Comparison of ENCODE assay signal across 8 mouse cellular contexts in the genomic region with DNA sequence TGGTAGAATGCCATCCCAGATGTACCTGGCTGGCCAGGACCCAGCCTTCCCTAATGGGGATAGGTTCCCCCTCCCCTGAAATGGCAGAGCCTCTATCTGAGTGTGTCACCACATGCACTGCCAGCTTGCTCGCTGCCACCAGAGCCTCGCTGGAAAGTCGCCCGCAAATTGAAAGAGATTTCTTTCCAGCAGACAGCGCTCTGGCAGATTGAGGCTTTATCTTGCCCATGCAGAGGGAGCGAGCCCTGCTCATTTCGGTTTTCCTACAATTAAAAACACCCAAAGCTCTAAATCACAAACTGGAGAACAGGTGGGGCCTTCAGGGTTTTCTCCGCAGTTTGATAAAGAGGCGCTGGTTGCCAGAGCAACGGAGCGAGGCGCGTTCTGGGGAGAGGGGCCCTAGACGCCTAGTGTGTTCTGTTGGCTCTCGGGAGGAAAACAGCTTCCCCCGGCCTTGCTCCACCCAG. TPM values are rescaled to one million over a fixed set of nuclear protein-coding genes. Genes with fewer than 3 reads are reported as not detected.
DNase-seq lines count a peak whose midpoint lies in the region; ATAC-seq and TF ChIP-seq lines count a peak whose summit lies in the region.

No protein-coding gene starts in this region.

- no peak overlapping the region; the same call in 1 of the 2 replicates for H3K27ac ChIP-seq in midbrain, embryonic 12.5 days (replicated peaks)
- H3K27ac ChIP-seq in midbrain, embryonic 10.5 days (replicated peaks) = no peak overlapping the region
- peak overlapping the region; percentile 72 for H3K27ac ChIP-seq in hindbrain, postnatal 0 days
- H3K27ac ChIP-seq in neural tube, embryonic 14.5 days (ENCODE audit: low read depth, low read length) = peak overlapping the region; percentile 69
- no peak overlapping the region for H3K27ac ChIP-seq in kidney, adult 2 months (ENCODE audit: insufficient read depth, low read depth, low read length)

- no peak for DNase-seq in midbrain, embryonic 10.5 days (ENCODE audit: low spot score)
- DNase-seq in cerebellum, postnatal 25 days = peak; percentile 73 to 82
- DNase-seq in hindbrain, postnatal 0 days (ENCODE audit: low spot score) = peak; percentile 89
- no peak for DNase-seq in kidney, adult 2 months
- no peak for DNase-seq in T-cell, adult 2 months (ENCODE audit: low spot score)
- DNase-seq in thymus, postnatal 25 days = no peak

- no peak for TF ChIP-seq POLR2A in kidney, adult 2 months (IDR thresholded peaks at IDR 0.05; ENCODE audit: low read depth, low read length)

- H3K9me3 ChIP-seq in midbrain, embryonic 12.5 days = 0 out of 2 replicates have a peak, but pooled peaks cover 6% of the 10 kb centered on the region
- H3K9me3 ChIP-seq in midbrain, embryonic 10.5 days (replicated peaks) = peaks cover 7% of the 10 kb centered on the region
- H3K9me3 ChIP-seq in hindbrain, postnatal 0 days (ENCODE audit: low read length) = no peaks in the 10 kb centered on the region
- H3K9me3 ChIP-seq in neural tube, embryonic 14.5 days (ENCODE audit: control insufficient read depth, low read length) = no peaks in the 10 kb centered on the region

- 49% methylated on average over 16 of the region's 16 CpGs for WGBS in midbrain, embryonic 12.5 days
- 64% methylated on average over 16 of the region's 16 CpGs for WGBS in midbrain, embryonic 10.5 days
- WGBS in hindbrain, postnatal 0 days = 20% methylated on average over 16 of the region's 16 CpGs
- 18% methylated on average over 16 of the region's 16 CpGs for WGBS in neural tube, embryonic 14.5 days
- WGBS in kidney, adult 2 months = 72% methylated on average over 16 of the region's 16 CpGs

- no peaks in the 10 kb centered on the region for H3K36me3 ChIP-seq in midbrain, embryonic 12.5 days
- no peaks in the 10 kb centered on the region for H3K36me3 ChIP-seq in midbrain, embryonic 10.5 days
- no peaks in the 10 kb centered on the region for H3K36me3 ChIP-seq in hindbrain, postnatal 0 days (ENCODE audit: insufficient read depth, low read length)
- H3K36me3 ChIP-seq in neural tube, embryonic 14.5 days (ENCODE audit: control insufficient read depth, insufficient read depth, low read length) = no peaks in the 10 kb centered on the region
- no peaks in the 10 kb centered on the region for H3K36me3 ChIP-seq in kidney, adult 2 months (ENCODE audit: control insufficient read depth, insufficient read depth, low read length)

- no peak for ATAC-seq in midbrain, embryonic 12.5 days (ENCODE audit: low FRiP score, low read depth)
- peak; percentile 62 for ATAC-seq in hindbrain, postnatal 0 days
- peak; percentile 56 for ATAC-seq in neural tube, embryonic 14.5 days (ENCODE audit: low read depth)

- peak; percentile 28 for TF ChIP-seq CTCF in hindbrain, postnatal 0 days (IDR thresholded peaks at IDR 0.05; ENCODE audit: low read depth)
- TF ChIP-seq CTCF in kidney, adult 2 months (conservative IDR thresholded peaks at IDR 0.05; ENCODE audit: insufficient read depth, insufficient read length, low read depth, low read length) = no peak

- 0 out of 2 replicates have a peak, but pooled peaks cover 5% of the 10 kb centered on the region for H3K4me1 ChIP-seq in midbrain, embryonic 12.5 days
- peaks cover 12% of the 10 kb centered on the region for H3K4me1 ChIP-seq in midbrain, embryonic 10.5 days
- 0 out of 2 replicates have a peak, but pooled peaks cover 3% of the 10 kb centered on the region for H3K4me1 ChIP-seq in hindbrain, postnatal 0 days (ENCODE audit: insufficient read depth, low read length)
- peaks cover 5% of the 10 kb centered on the region; the same call in 1 of the 2 replicates for H3K4me1 ChIP-seq in neural tube, embryonic 14.5 days (ENCODE audit: control insufficient read depth, insufficient read depth, low read length)
- H3K4me1 ChIP-seq in kidney, adult 2 months (ENCODE audit: control insufficient read depth, insufficient read depth, low read length) = no peaks in the 10 kb centered on the region

- no peak overlapping the region for H3K4me2 ChIP-seq in midbrain, embryonic 12.5 days (replicated peaks)
- H3K4me2 ChIP-seq in hindbrain, postnatal 0 days (ENCODE audit: low read depth, low read length) = peak overlapping the region; percentile 33
- 0 out of 2 replicates have a peak overlapping the region, but pooled peaks have one; percentile 3 for H3K4me2 ChIP-seq in neural tube, embryonic 14.5 days (ENCODE audit: low read depth, low read length)

- 0 out of 2 replicates have a peak overlapping the region, but pooled peaks have one; percentile 7 for H3K9ac ChIP-seq in midbrain, embryonic 12.5 days (replicated peaks)
- H3K9ac ChIP-seq in hindbrain, postnatal 0 days (replicated peaks; ENCODE audit: low read length) = 0 out of 2 replicates have a peak overlapping the region, but pooled peaks have one; percentile 13
- H3K9ac ChIP-seq in neural tube, embryonic 14.5 days (replicated peaks; ENCODE audit: low read depth, low read length) = no peak overlapping the region

- H3K4me3 ChIP-seq in midbrain, embryonic 12.5 days = no peak overlapping the region
- H3K4me3 ChIP-seq in midbrain, embryonic 10.5 days = no peak overlapping the region
- no peak overlapping the region for H3K4me3 ChIP-seq in hindbrain, postnatal 0 days (ENCODE audit: low read length)
- H3K4me3 ChIP-seq in neural tube, embryonic 14.5 days (ENCODE audit: low read depth, low read length) = no peak overlapping the region
- no peak overlapping the region for H3K4me3 ChIP-seq in kidney, adult 2 months (ENCODE audit: insufficient read depth, low read depth, low read length)

- H3K27me3 ChIP-seq in midbrain, embryonic 12.5 days = no peaks in the 10 kb centered on the region
- H3K27me3 ChIP-seq in midbrain, embryonic 10.5 days (ENCODE audit: low read depth, poor library complexity, severe bottlenecking) = no peaks in the 10 kb centered on the region
- H3K27me3 ChIP-seq in hindbrain, postnatal 0 days (ENCODE audit: insufficient read depth, low read length) = no peaks in the 10 kb centered on the region
- H3K27me3 ChIP-seq in neural tube, embryonic 14.5 days (ENCODE audit: control insufficient read depth, insufficient read depth, low read length) = no peaks in the 10 kb centered on the region
- no peaks in the 10 kb centered on the region for H3K27me3 ChIP-seq in kidney, adult 2 months (replicated peaks; ENCODE audit: control insufficient read depth, insufficient read depth, low read length)

RNA-seq across cellular contexts. Expression of gene Fbxl18, which starts 37.4 kb away (rescaled TPM):
- 27.7 and 28.9 TPM in 2 replicates for polyA plus RNA-seq in midbrain, embryonic 12.5 days (2016; fragmentation: Nextera tagmentation; extraction: Ambion mirVana)
- 23.4 and 24.6 TPM in 2 replicates for polyA plus RNA-seq in midbrain, embryonic 10.5 days (2016; fragmentation: Nextera tagmentation; extraction: Ambion mirVana)
- 68.6 and 73.8 TPM in 2 replicates for total RNA-seq in hindbrain, postnatal 0 days (2014; rRNA removed)
- polyA plus RNA-seq in hindbrain, postnatal 0 days (2015; fragmentation: Nextera tagmentation; extraction: Ambion mirVana) = 28.0 and 31.4 TPM in 2 replicates
- 22.5 and 24.1 TPM in 2 replicates for polyA plus RNA-seq in neural tube, embryonic 14.5 days (2014; fragmentation: Nextera tagmentation; extraction: Ambion mirVana)
- polyA plus RNA-seq in kidney, adult 2 months (2012; rRNA removed) = 11.5 and 17.2 TPM in 2 replicates

RNA-seq across cellular contexts. Expression of gene Tnrc18, which starts 40.3 kb away (rescaled TPM):
- polyA plus RNA-seq in midbrain, embryonic 12.5 days (2016; fragmentation: Nextera tagmentation; extraction: Ambion mirVana) = 61.1 and 64.1 TPM in 2 replicates
- polyA plus RNA-seq in midbrain, embryonic 10.5 days (2016; fragmentation: Nextera tagmentation; extraction: Ambion mirVana) = 18.7 and 23.2 TPM in 2 replicates
- 134 and 137 TPM in 2 replicates for total RNA-seq in hindbrain, postnatal 0 days (2014; rRNA removed)
- polyA plus RNA-seq in hindbrain, postnatal 0 days (2015; fragmentation: Nextera tagmentation; extraction: Ambion mirVana) = 17.0 and 19.9 TPM in 2 replicates
- polyA plus RNA-seq in neural tube, embryonic 14.5 days (2014; fragmentation: Nextera tagmentation; extraction: Ambion mirVana) = 36.4 and 39.9 TPM in 2 replicates
- polyA plus RNA-seq in kidney, adult 2 months (2012; rRNA removed) = 32.1 and 40.8 TPM in 2 replicates

RNA-seq across cellular contexts. Expression of gene Actb, which starts 48.8 kb away (rescaled TPM):
- 12,547 and 14,098 TPM in 2 replicates for polyA plus RNA-seq in midbrain, embryonic 12.5 days (2016; fragmentation: Nextera tagmentation; extraction: Ambion mirVana)
- 12,690 and 13,877 TPM in 2 replicates for polyA plus RNA-seq in midbrain, embryonic 10.5 days (2016; fragmentation: Nextera tagmentation; extraction: Ambion mirVana)
- total RNA-seq in hindbrain, postnatal 0 days (2014; rRNA removed) = 5,437 and 5,693 TPM in 2 replicates
- polyA plus RNA-seq in hindbrain, postnatal 0 days (2015; fragmentation: Nextera tagmentation; extraction: Ambion mirVana) = 15,098 and 15,291 TPM in 2 replicates
- 12,012 and 12,961 TPM in 2 replicates for polyA plus RNA-seq in neural tube, embryonic 14.5 days (2014; fragmentation: Nextera tagmentation; extraction: Ambion mirVana)
- 2,111 and 2,511 TPM in 2 replicates for polyA plus RNA-seq in kidney, adult 2 months (2012; rRNA removed)

Comparison
In these comparisons a context has a peak if more than half of its experiments do, and no peak if none do; other contexts are left out.
1. H3K27ac ChIP-seq: peak in hindbrain, postnatal 0 days (single experiment) and neural tube, embryonic 14.5 days (single experiment); none in midbrain, embryonic 12.5 days (single experiment), midbrain, embryonic 10.5 days (single experiment) and kidney, adult 2 months (single experiment).
2. DNase-seq: peak in cerebellum, postnatal 25 days (2 of 2) and hindbrain, postnatal 0 days (single experiment); none in midbrain, embryonic 10.5 days (single experiment), kidney, adult 2 months (single experiment), T-cell, adult 2 months (single experiment) and thymus, postnatal 25 days (single experiment).